Comparison of ENCODE assay signal across 21 mouse cellular contexts in genomic region chr2:29902194-29902593, GRCm38 (mm10). TPM values are rescaled to one million over a fixed set of nuclear protein-coding genes. Genes with fewer than 3 reads are reported as not detected.
A peak's percentile ranks its signal among the peaks of the same experiment; 100 is the strongest.
DNase-seq lines count a peak whose midpoint lies in the region; TF ChIP-seq lines count a peak whose summit lies in the region.
"Had no signal": no experiment of that assay in that cellular context is flagged by ENCODE, and none has a peak within 500 bp of the region (broad histone marks: within the 10 kb centered on the region; RNA-seq: fewer than 3 reads in every experiment).

No protein-coding gene starts in this region.

- TF ChIP-seq CTCF in testis, adult 2 months (IDR thresholded peaks at IDR 0.05; ENCODE audit: control insufficient read depth, insufficient read depth, insufficient replicate concordance, low read depth, low read length), result no peak

- H3K27me3 ChIP-seq in testis, adult 2 months (ENCODE audit: control insufficient read depth, insufficient read depth, low read length), result no peaks in the 10 kb centered on the region
- H3K27me3 ChIP-seq: CH12.LX; embryonic facial prominence, embryonic 13.5 days; embryonic facial prominence, embryonic 15.5 days; forebrain, embryonic 12.5 days; Patski had no signal

- TF ChIP-seq POLR2A in testis, adult 2 months (IDR thresholded peaks at IDR 0.05; ENCODE audit: control insufficient read depth, low read depth, low read length), result no peak

- DNase-seq in cerebellum, adult 11-12 months, result peak; percentile 45
- no peak for DNase-seq in cerebellum, postnatal 4 days (ENCODE audit: low spot score in 2 of 2)
- peak; percentile 32 for DNase-seq in cerebellum, adult 9-10 months
- DNase-seq in cerebellum, adult 9-11 months, result no peak
- peak; percentile 31 to 36 for DNase-seq in cerebellum, postnatal 36 days
- no peak for DNase-seq in cerebellum, postnatal 10 days
- no peak for DNase-seq in testis, postnatal 14 days (ENCODE audit: low spot score)
- DNase-seq: adrenal gland, adult 8-10 months; adrenal gland, postnatal 14 days; adrenal gland, postnatal 36 days; B cell, adult 2 months; cerebellum, adult 8-10 months; embryo, embryonic 11 days had no signal

- peaks cover 9% of the 10 kb centered on the region for H3K36me3 ChIP-seq in testis, adult 2 months (ENCODE audit: control insufficient read depth, insufficient read depth, low read length)

- peak overlapping the region; percentile 94 for H3K27ac ChIP-seq in testis, adult 2 months (ENCODE audit: control insufficient read depth, insufficient read depth, low read depth, low read length)
- H3K27ac ChIP-seq: embryonic facial prominence, embryonic 13.5 days; embryonic facial prominence, embryonic 15.5 days; forebrain, embryonic 10.5 days; forebrain, embryonic 12.5 days had no signal

- no peaks in the 10 kb centered on the region for H3K4me1 ChIP-seq in testis, adult 2 months (ENCODE audit: control insufficient read depth, insufficient read depth, low read length)
- H3K4me1 ChIP-seq: embryonic facial prominence, embryonic 13.5 days; embryonic facial prominence, embryonic 15.5 days; forebrain, embryonic 10.5 days; forebrain, embryonic 12.5 days had no signal

- peak overlapping the region; percentile 76 for H3K4me3 ChIP-seq in testis, adult 2 months (ENCODE audit: control insufficient read depth, low read depth, low read length)
- H3K4me3 ChIP-seq: embryonic facial prominence, embryonic 13.5 days; embryonic facial prominence, embryonic 15.5 days; erythroblast, embryonic 14.5 days; forebrain, embryonic 10.5 days; forebrain, embryonic 12.5 days had no signal

RNA-seq across cellular contexts. Expression of gene Odf2, which starts 13.2 kb away (rescaled TPM):
- polyA plus RNA-seq in testis, adult 2 months (2012; rRNA removed), result 1,873 and 2,193 TPM in 2 replicates

RNA-seq across cellular contexts. Expression of gene Gle1, which starts 33.0 kb away (rescaled TPM):
- 31.4 and 36.0 TPM in 2 replicates for polyA plus RNA-seq in testis, adult 2 months (2012; rRNA removed)

RNA-seq across cellular contexts. Expression of gene Cercam, which starts 33.2 kb away (rescaled TPM):
- polyA plus RNA-seq in testis, adult 2 months (2012; rRNA removed), result 8.9 and 10.1 TPM in 2 replicates

Comparison
In these comparisons a context has a peak if more than half of its experiments do, and no peak if none do; other contexts are left out.
1. DNase-seq: peak in cerebellum, adult 11-12 months (single experiment), cerebellum, adult 9-10 months (single experiment) and cerebellum, postnatal 36 days (2 of 2); none in cerebellum, postnatal 4 days (0 of 2), cerebellum, adult 9-11 months (single experiment), cerebellum, postnatal 10 days (0 of 2) and testis, postnatal 14 days (single experiment).